Mouse (Mus musculus): ENCODE results near the gene Hpd. TPM values are rescaled to one million over a fixed set of nuclear protein-coding genes. Genes with fewer than 3 reads are reported as not detected.
"Not testable (repeated sequence)": the region's sequence is repeated elsewhere in the genome, so short reads cannot be mapped to it uniquely, and the experiment has no call there.

Hpd gene
- polyA plus RNA-seq (2014; fragmentation: Nextera tagmentation; extraction: Ambion mirVana) = not detected in 2 replicates

DNA sequence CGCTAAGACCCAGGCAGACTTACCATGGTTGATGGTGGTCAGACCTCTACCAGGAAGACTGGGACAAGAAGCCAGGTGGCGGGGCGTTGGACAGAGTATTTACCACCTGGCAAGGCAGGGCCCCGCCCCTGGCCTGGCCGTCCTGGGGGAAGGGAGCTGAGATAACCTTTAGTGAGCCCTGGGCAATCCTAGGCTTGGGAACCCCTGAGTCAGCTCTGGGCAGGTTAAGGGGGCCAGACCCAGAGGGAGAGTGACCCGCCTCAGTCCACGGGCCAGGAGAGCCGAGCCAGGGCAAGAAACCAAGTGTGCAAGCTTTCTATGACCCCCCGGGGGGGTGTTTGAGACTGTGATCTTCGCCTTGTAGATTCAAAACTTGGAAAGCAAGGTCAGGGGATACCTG lies at the start of gene Hpd:
Gene Hpd (minus strand): TSS at position 77 of the 400 bp plus-strand sequence.
- WGBS = 86% methylated on average over 10 of the region's 10 CpGs
- ATAC-seq (ENCODE audit: low FRiP score) (no peak), DNase-seq (ENCODE audit: low spot score) (no peak)
- H3K9ac ChIP-seq = no peak within 1 kb of the TSS
- H3K27ac ChIP-seq = no peak within 1 kb of the TSS
- H3K36me3 ChIP-seq (replicated peaks; ENCODE audit: control insufficient read depth, insufficient read depth) = no peaks in the 10 kb centered on the region
- no peaks in the 10 kb centered on the region for H3K27me3 ChIP-seq (ENCODE audit: control insufficient read depth, insufficient read depth, low read length)
- H3K4me2 ChIP-seq (replicated peaks) = no peak within 1 kb of the TSS
- H3K4me3 ChIP-seq (replicated peaks; ENCODE audit: low read length) = no peak within 1 kb of the TSS
- H3K9me3 ChIP-seq (ENCODE audit: control insufficient read depth, low read length) = no peaks in the 10 kb centered on the region
- no peaks in the 10 kb centered on the region for H3K4me1 ChIP-seq (replicated peaks; ENCODE audit: control insufficient read depth, insufficient read depth, low read length)

GRCm38 (mm10) chr5:123232180-123232579 lies 49.7 kb upstream of the Hpd start:
- Histone ChIP-seq H3K4me2 (replicated peaks) (no peak overlapping the region), H3K27me3 (ENCODE audit: control insufficient read depth, insufficient read depth, low read length) (no peaks in the 10 kb centered on the region), H3K4me1 (replicated peaks; ENCODE audit: control insufficient read depth, insufficient read depth, low read length) (peaks cover 15% of the 10 kb centered on the region), H3K4me3 (replicated peaks; ENCODE audit: low read length) (no peak overlapping the region), H3K9ac (no peak overlapping the region), H3K36me3 (replicated peaks; ENCODE audit: control insufficient read depth, insufficient read depth) (peaks cover 22% of the 10 kb centered on the region; the same call in 1 of the 2 replicates), H3K27ac (no peak overlapping the region), H3K9me3 (ENCODE audit: control insufficient read depth, low read length) (no peaks in the 10 kb centered on the region)
- WGBS = 100% methylated on average over 2 of the region's 2 CpGs
- DNase-seq (ENCODE audit: low spot score) (no peak), ATAC-seq (ENCODE audit: low FRiP score) (no peak)

GRCm38 (mm10) chr5:123229296-123229695 lies 46.8 kb upstream of the Hpd start:
- peak overlapping the region; percentile 84 for H3K4me2 ChIP-seq (replicated peaks)
- 95% methylated on average over 6 of the region's 6 CpGs for WGBS
- no peak overlapping the region for H3K27ac ChIP-seq
- H3K9ac ChIP-seq = no peak overlapping the region
- H3K4me1 ChIP-seq (replicated peaks; ENCODE audit: control insufficient read depth, insufficient read depth, low read length) = peaks cover 15% of the 10 kb centered on the region
- peaks cover 3% of the 10 kb centered on the region; the same call in 1 of the 2 replicates for H3K36me3 ChIP-seq (replicated peaks; ENCODE audit: control insufficient read depth, insufficient read depth)
- no peaks in the 10 kb centered on the region for H3K9me3 ChIP-seq (ENCODE audit: control insufficient read depth, low read length)
- H3K27me3 ChIP-seq (ENCODE audit: control insufficient read depth, insufficient read depth, low read length) = no peaks in the 10 kb centered on the region
- DNase-seq (ENCODE audit: low spot score) = no peak
- H3K4me3 ChIP-seq (replicated peaks; ENCODE audit: low read length) = 0 out of 2 replicates have a peak overlapping the region, but pooled peaks have one; percentile 90
- ATAC-seq (ENCODE audit: low FRiP score) = no peak

GRCm38 (mm10) chr5:123228524-123228922 lies 46.0 kb upstream of the Hpd start:
- H3K9me3 ChIP-seq (ENCODE audit: control insufficient read depth, low read length) = no peaks in the 10 kb centered on the region
- ATAC-seq (ENCODE audit: low FRiP score) (no peak), DNase-seq (ENCODE audit: low spot score) (no peak)
- H3K4me2 ChIP-seq (replicated peaks) = peak overlapping the region; percentile 84
- H3K27ac ChIP-seq = no peak overlapping the region
- 7% methylated on average over 15 of the region's 15 CpGs for WGBS
- peaks cover 15% of the 10 kb centered on the region for H3K4me1 ChIP-seq (replicated peaks; ENCODE audit: control insufficient read depth, insufficient read depth, low read length)
- H3K4me3 ChIP-seq (replicated peaks; ENCODE audit: low read length) = peak overlapping the region; percentile 90
- H3K27me3 ChIP-seq (ENCODE audit: control insufficient read depth, insufficient read depth, low read length) = no peaks in the 10 kb centered on the region
- peak overlapping the region; percentile 89 for H3K9ac ChIP-seq
- H3K36me3 ChIP-seq (replicated peaks; ENCODE audit: control insufficient read depth, insufficient read depth) = no peaks in the 10 kb centered on the region

- peak overlapping the region; percentile 89 for H3K9ac ChIP-seq
- 1% methylated on average over 42 of the region's 42 CpGs for WGBS
- no peaks in the 10 kb centered on the region for H3K36me3 ChIP-seq (replicated peaks; ENCODE audit: control insufficient read depth, insufficient read depth)
- peak overlapping the region; percentile 90 for H3K4me3 ChIP-seq (replicated peaks; ENCODE audit: low read length)
- ATAC-seq (ENCODE audit: low FRiP score) (peak; percentile 83; the same call in 1 of the 2 replicates), DNase-seq (ENCODE audit: low spot score) (peak; percentile 95)
- no peak overlapping the region for H3K27ac ChIP-seq
- H3K4me1 ChIP-seq (replicated peaks; ENCODE audit: control insufficient read depth, insufficient read depth, low read length) = peaks cover 15% of the 10 kb centered on the region
- H3K9me3 ChIP-seq (ENCODE audit: control insufficient read depth, low read length) = no peaks in the 10 kb centered on the region
- H3K27me3 ChIP-seq (ENCODE audit: control insufficient read depth, insufficient read depth, low read length) = no peaks in the 10 kb centered on the region
- peak overlapping the region; percentile 84 for H3K4me2 ChIP-seq (replicated peaks)
Observed at GRCm38 (mm10) chr5:123227762-123228523, 45.4 kb upstream of the Hpd start.

DNA sequence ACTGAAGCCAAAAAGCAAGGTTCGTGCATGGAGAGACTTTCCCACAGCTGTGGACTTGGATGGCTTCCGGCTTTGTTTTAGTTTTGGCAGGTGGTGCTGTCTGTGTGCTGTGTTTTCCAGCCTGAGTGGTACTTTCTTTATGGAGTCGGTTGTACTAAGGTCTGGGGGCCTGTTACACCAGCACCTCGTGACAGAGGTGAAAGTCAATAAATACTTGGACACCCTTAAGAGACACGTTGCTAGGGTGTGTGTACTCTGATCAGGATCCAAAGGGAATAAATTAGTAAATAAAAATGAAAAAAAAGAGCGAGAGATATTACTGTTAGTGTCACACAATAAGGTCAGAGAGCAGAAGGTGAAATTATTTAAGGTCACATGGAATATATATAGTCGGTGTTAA lies 44.3 kb upstream of the Hpd start:
- no peak overlapping the region for H3K9ac ChIP-seq
- no peaks in the 10 kb centered on the region for H3K9me3 ChIP-seq (ENCODE audit: control insufficient read depth, low read length)
- H3K4me3 ChIP-seq (replicated peaks; ENCODE audit: low read length) = no peak overlapping the region
- H3K36me3 ChIP-seq (replicated peaks; ENCODE audit: control insufficient read depth, insufficient read depth) = no peaks in the 10 kb centered on the region
- H3K4me1 ChIP-seq (replicated peaks; ENCODE audit: control insufficient read depth, insufficient read depth, low read length) = peaks cover 15% of the 10 kb centered on the region
- H3K27me3 ChIP-seq (ENCODE audit: control insufficient read depth, insufficient read depth, low read length) = no peaks in the 10 kb centered on the region
- DNase-seq (ENCODE audit: low spot score) = no peak
- H3K4me2 ChIP-seq (replicated peaks) = no peak overlapping the region
- WGBS = 92% methylated on average over 7 of the region's 7 CpGs
- no peak overlapping the region for H3K27ac ChIP-seq
- no peak for ATAC-seq (ENCODE audit: low FRiP score)

GRCm38 (mm10) chr5:123223861-123224260 lies 41.3 kb upstream of the Hpd start:
- not testable (repeated sequence) for H3K4me2 ChIP-seq (replicated peaks); H3K4me3 ChIP-seq (replicated peaks; ENCODE audit: low read length); H3K4me1 ChIP-seq (replicated peaks; ENCODE audit: control insufficient read depth, insufficient read depth, low read length); DNase-seq (ENCODE audit: low spot score); H3K9me3 ChIP-seq (ENCODE audit: control insufficient read depth, low read length); H3K27me3 ChIP-seq (ENCODE audit: control insufficient read depth, insufficient read depth, low read length); H3K27ac ChIP-seq; H3K9ac ChIP-seq; H3K36me3 ChIP-seq (replicated peaks; ENCODE audit: control insufficient read depth, insufficient read depth); ATAC-seq (ENCODE audit: low FRiP score)
- WGBS = 58% methylated on average over 6 of the region's 6 CpGs

GRCm38 (mm10) chr5:123223051-123223410 lies 40.5 kb upstream of the Hpd start:
- Histone ChIP-seq H3K27ac (no peak overlapping the region), H3K9ac (no peak overlapping the region), H3K4me1 (replicated peaks; ENCODE audit: control insufficient read depth, insufficient read depth, low read length) (no peaks in the 10 kb centered on the region), H3K9me3 (ENCODE audit: control insufficient read depth, low read length) (no peaks in the 10 kb centered on the region), H3K27me3 (ENCODE audit: control insufficient read depth, insufficient read depth, low read length) (no peaks in the 10 kb centered on the region), H3K4me2 (replicated peaks) (no peak overlapping the region), H3K4me3 (replicated peaks; ENCODE audit: low read length) (no peak overlapping the region), H3K36me3 (replicated peaks; ENCODE audit: control insufficient read depth, insufficient read depth) (no peaks in the 10 kb centered on the region)
- ATAC-seq (ENCODE audit: low FRiP score) = no peak
- DNase-seq (ENCODE audit: low spot score) = no peak
- 83% methylated on average over 4 of the region's 4 CpGs for WGBS

- not testable (repeated sequence) for H3K36me3 ChIP-seq (replicated peaks; ENCODE audit: control insufficient read depth, insufficient read depth); H3K9ac ChIP-seq; H3K4me2 ChIP-seq (replicated peaks); H3K27me3 ChIP-seq (ENCODE audit: control insufficient read depth, insufficient read depth, low read length); DNase-seq (ENCODE audit: low spot score); H3K4me1 ChIP-seq (replicated peaks; ENCODE audit: control insufficient read depth, insufficient read depth, low read length); H3K9me3 ChIP-seq (ENCODE audit: control insufficient read depth, low read length); ATAC-seq (ENCODE audit: low FRiP score); H3K4me3 ChIP-seq (replicated peaks; ENCODE audit: low read length); H3K27ac ChIP-seq
- WGBS = 78% methylated on average over 3 of the region's 5 CpGs
Observed at GRCm38 (mm10) chr5:123222346-123223050, 40.0 kb upstream of the Hpd start.

All from hindbrain, embryonic 14.5 days (tissue).